Mouse (Mus musculus) ES-CJ7 (cell line): Measurements from ENCODE around the gene Gpn3.

ENCODE experiments used
- DNase-seq: peaks from one replicate; pipeline ENCODE4 v3.0.0; 2011; ENCODE audit warnings: low read depth, low spot score

The Gpn3 gene

GRCm38 (mm10) chr5:122371591-122372191, at the start of gene Gpn3:
Gpn3 (plus strand) TSS chr5:122371876.
- no peak for DNase-seq

DNA sequence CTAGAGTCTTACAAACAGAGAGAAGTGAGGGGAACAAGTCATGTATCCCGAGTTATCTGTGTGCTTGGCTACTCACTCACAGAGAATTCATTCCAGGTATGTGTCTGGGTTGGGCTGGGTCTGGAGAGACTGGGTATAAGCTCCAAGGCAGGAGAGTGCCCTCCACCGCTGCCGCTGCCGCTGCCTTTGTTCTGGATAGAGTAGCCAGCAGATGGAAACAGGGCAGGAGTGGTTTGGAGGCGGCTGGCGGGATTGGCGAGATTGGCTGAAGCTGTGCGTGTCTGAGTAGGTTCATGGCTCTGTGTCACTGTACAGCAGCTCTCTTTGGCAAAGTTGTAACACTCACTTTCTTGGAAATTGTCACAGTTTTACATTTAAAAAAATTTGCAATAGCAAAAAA, 48.2 kb upstream of the Gpn3 start:
- DNase-seq: no peak

DNA sequence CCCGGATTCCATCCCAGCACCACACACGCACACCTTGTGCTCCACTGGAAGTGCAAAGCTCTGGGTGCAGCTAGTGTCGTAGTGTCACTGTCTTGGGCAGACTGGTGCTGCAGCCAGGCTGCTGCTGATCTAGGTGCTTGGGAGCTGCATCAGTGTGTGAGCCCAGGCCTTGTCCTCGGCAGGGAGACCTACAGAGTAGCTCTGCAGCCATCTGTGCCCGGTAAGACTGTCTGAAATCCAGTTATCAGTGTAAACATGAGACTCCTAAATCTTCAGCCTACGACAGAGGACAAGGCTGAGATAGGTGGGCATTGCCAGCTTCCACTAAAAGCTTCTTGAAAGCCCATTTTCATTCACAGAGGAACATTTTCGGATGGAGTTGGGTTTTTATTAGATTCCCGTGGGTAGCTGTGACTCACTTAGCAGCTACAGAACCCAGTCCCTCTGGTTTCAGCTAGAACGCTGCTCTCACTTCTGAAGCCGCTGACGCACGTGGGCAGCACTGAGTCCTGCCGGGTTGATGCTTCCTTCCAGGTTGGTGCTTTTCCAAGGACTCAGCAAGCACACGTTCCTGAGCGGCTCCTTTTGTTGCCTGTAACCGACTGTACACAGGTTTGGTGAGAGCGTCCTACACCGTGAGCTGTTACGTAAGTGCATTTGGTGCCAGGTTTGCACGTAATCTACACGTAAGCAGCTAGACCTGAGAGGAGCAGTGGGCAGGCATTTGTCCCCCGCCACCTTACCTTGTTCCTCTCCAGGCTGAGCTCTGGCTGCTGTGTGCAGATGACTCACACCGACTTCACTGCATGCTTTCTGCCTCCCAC, 46.9 kb upstream of the Gpn3 start:
- DNase-seq: no peak

GRCm38 (mm10) chr5:122325477-122325876, 46.2 kb upstream of the Gpn3 start:
- DNase-seq: no peak

GRCm38 (mm10) chr5:122327283-122327682, 44.4 kb upstream of the Gpn3 start:
- DNase-seq: no peak

- no peak for DNase-seq
Observed at GRCm38 (mm10) chr5:122330269-122330668, 41.4 kb upstream of the Gpn3 start.

- DNase-seq: no peak
Observed at GRCm38 (mm10) chr5:122334682-122335081, 37.0 kb upstream of the Gpn3 start.

DNA sequence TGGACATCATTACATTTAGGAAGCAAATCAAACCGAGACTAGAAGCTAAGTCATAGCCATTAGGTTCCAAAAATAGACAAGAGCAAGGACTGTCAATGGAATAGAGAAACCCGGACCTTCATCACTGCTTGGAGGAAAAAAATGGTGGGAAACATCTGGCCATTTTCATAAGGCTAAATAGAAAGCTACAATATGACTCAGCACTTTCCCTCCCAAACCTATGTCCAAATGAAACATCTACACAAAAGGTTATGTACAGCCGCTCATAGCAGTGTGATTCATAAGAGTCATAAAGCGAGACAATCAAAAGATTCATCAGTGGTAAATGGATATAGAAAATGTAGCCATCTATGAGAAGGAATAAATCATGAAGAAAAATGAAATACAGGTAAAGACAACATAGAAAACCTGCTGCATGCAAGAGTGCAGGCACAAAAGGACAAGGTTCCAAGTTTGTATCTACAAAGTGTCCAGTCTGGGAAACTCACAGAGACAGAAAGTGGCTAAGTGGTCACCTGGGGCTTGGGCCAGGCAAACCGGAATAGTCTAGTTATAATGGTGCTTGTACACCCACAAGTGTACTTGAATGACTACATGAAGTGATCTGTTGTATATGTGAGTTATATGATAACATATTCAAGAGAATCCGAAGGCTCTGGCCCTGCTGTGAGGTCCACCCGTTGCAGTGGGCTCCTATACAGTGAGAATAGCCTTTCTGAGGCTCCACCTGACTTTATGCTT, 35.0 kb upstream of the Gpn3 start:
- DNase-seq: no peak

GRCm38 (mm10) chr5:122342874-122343273, 28.8 kb upstream of the Gpn3 start:
- no peak for DNase-seq

- DNase-seq: no peak
Observed at GRCm38 (mm10) chr5:122343768-122344167, 27.9 kb upstream of the Gpn3 start.

GRCm38 (mm10) chr5:122344260-122344659, 27.4 kb upstream of the Gpn3 start:
- peak; percentile 79 for DNase-seq

GRCm38 (mm10) chr5:122345777-122346176, 25.9 kb upstream of the Gpn3 start:
- no peak for DNase-seq

DNA sequence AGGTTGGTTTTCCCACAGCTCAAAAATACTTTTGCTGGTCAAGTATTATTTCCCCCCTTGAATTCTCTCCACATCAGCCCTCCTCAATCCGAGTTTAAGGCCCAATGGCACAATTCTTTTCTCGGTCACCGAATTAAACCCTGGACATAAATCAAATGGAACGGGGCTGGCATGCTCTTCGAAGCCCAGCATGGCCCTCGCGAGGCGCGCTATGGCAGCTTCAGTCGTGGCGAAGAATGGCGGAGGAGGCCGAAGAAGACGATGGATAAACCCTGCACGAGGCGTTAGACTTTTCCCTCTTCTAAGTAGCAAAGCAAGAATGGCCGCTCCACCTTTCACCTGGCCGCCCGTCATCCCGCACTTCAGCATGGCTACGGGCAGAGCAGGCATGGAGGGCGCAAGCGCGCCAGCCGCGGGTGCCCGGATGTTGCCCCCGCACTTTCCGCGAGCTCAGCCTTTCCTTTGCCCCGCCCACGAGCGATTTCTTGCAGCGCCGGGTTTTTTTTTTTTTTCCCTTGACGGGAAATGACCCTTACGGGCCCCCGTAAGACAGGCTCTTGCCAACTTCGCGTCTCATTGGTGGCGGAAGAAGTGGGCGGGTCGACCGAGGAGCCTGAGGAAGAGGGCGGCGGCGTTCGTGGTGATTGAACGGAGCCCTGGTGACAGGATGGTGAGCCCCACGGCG, 17.7 kb upstream of the Gpn3 start, which contains the start of the genes Rad9b and Vps29:
Gene Rad9b (minus strand): TSS at position 427 of the 685 bp plus-strand sequence.
Gene Vps29 (plus strand): TSS at position 563 of the 685 bp plus-strand sequence.
- DNase-seq: peak; percentile 99

- DNase-seq: no peak
Observed at GRCm38 (mm10) chr5:122354492-122355067, 17.1 kb upstream of the Gpn3 start.

DNA sequence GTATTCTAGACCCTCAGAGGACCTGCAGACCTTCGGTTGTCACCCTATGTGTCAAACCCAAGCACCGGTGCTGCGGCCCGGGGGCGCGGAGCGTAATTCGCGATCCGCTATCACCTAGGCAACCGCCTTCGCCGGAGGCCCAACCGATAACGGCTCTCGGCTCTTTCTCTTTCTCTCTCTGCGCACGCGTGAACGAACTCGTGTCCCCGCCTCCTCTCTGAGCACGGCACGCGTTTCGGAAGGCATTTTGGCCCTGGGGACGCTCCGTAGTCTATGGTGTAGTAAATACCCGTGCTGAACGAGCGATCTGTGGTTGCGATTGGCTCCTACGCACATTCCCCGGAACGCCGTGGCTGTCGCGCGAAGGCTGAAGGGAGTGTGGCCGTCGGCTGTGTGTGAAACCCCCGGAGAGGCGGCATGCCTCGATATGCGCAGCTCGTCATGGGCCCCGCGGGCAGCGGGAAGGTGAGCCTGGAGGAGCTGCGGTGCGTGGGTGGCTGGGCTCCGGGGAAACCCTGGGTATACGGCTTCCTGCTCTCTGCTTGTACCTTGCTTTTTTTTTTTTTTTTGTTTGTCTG, 605 bp downstream of the Gpn3 start, which contains the start of gene Fam216a:
Gene Fam216a (minus strand): TSS at position 173 of the 578 bp plus-strand sequence.
- DNase-seq: peak; percentile 100

- no peak for DNase-seq
Observed at GRCm38 (mm10) chr5:122372878-122373277, 1.2 kb downstream of the Gpn3 start.

GRCm38 (mm10) chr5:122377101-122377833, 5.6 kb downstream of the Gpn3 start:
- peak; percentile 38 for DNase-seq

DNA sequence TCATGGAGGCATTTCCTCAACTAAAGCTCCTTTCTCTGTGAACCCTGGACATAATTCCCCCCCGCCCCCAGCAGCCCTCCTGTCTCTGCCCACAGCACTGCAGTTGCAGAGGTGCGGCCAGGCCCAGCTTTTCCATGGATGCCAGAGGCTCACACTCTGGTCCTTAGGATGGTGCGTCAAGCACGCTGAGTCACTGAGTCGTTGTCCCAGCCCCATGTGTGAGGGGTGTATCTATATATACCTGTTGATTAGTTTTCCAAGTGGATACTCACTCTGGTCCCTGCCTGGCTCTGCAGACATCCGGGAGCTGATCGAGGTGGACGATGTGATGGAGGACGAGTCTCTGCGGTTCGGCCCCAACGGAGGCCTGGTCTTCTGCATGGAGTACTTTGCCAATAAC, 6.5 kb downstream of the Gpn3 start:
- no peak for DNase-seq

DNA sequence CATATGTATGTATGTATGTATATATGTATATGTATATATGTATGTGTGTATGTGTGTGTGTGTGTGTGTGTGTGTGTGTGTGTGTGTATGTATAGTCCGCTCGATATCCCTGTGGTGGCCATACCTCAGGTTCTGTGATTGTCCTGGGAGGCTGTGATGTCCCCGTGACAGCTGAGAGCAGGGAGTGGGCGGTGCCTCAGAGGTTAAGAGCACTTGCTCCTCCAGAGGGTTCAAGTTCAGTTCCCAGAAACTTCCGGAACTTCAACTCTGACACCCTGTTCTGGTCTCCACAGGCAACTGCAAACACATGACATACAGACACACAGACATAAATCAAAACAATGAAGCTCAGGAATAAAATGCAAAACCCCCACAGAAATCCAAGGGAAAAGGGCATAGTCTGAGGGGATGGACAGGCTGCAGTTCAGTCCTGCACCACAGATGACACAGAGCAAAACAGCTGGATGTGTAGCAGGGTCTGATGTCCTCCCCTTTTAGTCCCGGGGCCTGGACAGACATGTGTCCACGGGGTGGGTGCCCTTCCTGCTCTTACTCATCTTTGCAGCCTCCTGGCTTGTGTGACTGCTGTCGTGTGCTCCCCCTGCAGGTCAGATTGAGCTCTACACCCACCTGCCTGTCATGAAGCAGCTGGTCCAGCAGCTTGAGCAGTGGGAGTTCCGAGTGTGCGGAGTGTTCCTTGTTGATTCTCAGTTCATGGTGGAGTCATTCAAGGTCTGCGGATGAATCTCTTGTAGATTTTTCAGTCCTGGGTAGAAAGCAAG, 7.9 kb downstream of the Gpn3 start:
- DNase-seq: peak; percentile 87
